Mouse (Mus musculus) hematopoietic stem cell, adult 5-6 weeks (primary cell): ENCODE measurements at regions not wholly inside any gene's neighbourhood (a gene's known extent, or its start where the extent isn't known, plus 50 kb on each side); places are given as distances from the start of the nearest gene placed in this dataset.

ENCODE experiments used
- ATAC-seq, 2 experiments: fragments of 125-278 bp in 1 of 2; replicated peaks in 1 of 2; 2 replicates each; pipeline ENCODE4 v1.8.0; 2016 to 2017; ENCODE audit warnings: inconsistent platforms in 2 of 2, mild to moderate bottlenecking in 2 of 2, moderate number of reproducible peaks in 2 of 2, low read depth in 1 of 2, moderate TSS enrichment in 1 of 2; ENCODE audit not compliant: low FRiP score in 2 of 2, poor library complexity in 2 of 2, severe bottlenecking in 2 of 2, insufficient read depth in 1 of 2, low TSS enrichment in 1 of 2

GRCm38 (mm10) chr2:9628026-9628425 is 253.0 kb upstream of the 4930412O13Rik start:
- no peak for ATAC-seq

- ATAC-seq = no peak
Measured at GRCm38 (mm10) chr2:9632719-9633446, 248.2 kb upstream of the 4930412O13Rik start.

- ATAC-seq = no peak
Measured at GRCm38 (mm10) chr2:9639262-9639661, 241.8 kb upstream of the 4930412O13Rik start.

GRCm38 (mm10) chr2:9641629-9642028 is 239.4 kb upstream of the 4930412O13Rik start:
- no peak for ATAC-seq

GRCm38 (mm10) chr2:9642411-9642810 is 238.6 kb upstream of the 4930412O13Rik start:
- ATAC-seq = no peak

GRCm38 (mm10) chr2:9646466-9646865 is 234.6 kb upstream of the 4930412O13Rik start:
- ATAC-seq = no peak

- ATAC-seq = no peak
Measured at GRCm38 (mm10) chr2:9646963-9647362, 234.1 kb upstream of the 4930412O13Rik start.

GRCm38 (mm10) chr2:9650082-9650481 is 231.0 kb upstream of the 4930412O13Rik start:
- no peak for ATAC-seq

GRCm38 (mm10) chr2:9658880-9659279 is 222.2 kb upstream of the 4930412O13Rik start:
- no peak for ATAC-seq

GRCm38 (mm10) chr2:9669621-9670020 is 211.4 kb upstream of the 4930412O13Rik start:
- ATAC-seq = no peak

GRCm38 (mm10) chr2:9681691-9682152 is 199.3 kb upstream of the 4930412O13Rik start:
- ATAC-seq = peak; percentile 71 to 74

- ATAC-seq = no peak
Measured at GRCm38 (mm10) chr2:9683673-9684210, 197.3 kb upstream of the 4930412O13Rik start.

- peak; percentile 73 to 79 for ATAC-seq
Measured at GRCm38 (mm10) chr2:9688176-9688575, 192.9 kb upstream of the 4930412O13Rik start.

GRCm38 (mm10) chr2:9689518-9689917 is 191.5 kb upstream of the 4930412O13Rik start:
- ATAC-seq = no peak

GRCm38 (mm10) chr2:9691506-9691905 is 189.5 kb upstream of the 4930412O13Rik start:
- ATAC-seq = no peak

- ATAC-seq = no peak
Measured at GRCm38 (mm10) chr2:9691906-9692305, 189.1 kb upstream of the 4930412O13Rik start.

- ATAC-seq = no peak
Measured at GRCm38 (mm10) chr2:9693351-9693750, 187.7 kb upstream of the 4930412O13Rik start.

- no peak for ATAC-seq
Measured at GRCm38 (mm10) chr2:9694178-9694577, 186.9 kb upstream of the 4930412O13Rik start.
